Mouse (Mus musculus) 416B (cell line): ENCODE measurements around the gene Olfr975.
"Not testable (repeated sequence)": the region's sequence is repeated elsewhere in the genome, so short reads cannot be mapped to it uniquely, and the experiment has no call there.

ENCODE experiments used
- DNase-seq: peaks from one replicate; pipeline ENCODE4 v3.0.0; 2011; ENCODE audit warnings: low read depth

The Olfr975 gene

DNA sequence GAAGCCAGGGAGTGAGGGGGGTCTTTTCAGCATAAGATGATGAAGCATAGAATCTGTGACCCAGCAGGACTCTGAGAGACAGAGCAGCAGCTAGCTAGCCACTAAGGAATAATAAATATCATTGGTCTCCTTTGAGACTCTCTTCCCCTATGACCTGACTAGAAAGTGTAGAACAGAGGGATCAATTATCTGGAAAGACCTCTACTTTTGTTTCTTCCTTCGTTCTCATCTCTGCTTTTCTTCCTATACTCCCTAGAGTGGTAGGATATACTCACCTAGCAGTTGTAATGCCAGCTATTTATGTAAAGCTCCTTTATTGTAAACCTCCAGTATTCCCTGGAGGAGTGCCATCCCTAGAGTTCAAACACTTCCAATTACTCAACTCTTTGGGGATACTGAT lies at the start of gene Olfr975:
Gene Olfr975 (minus strand): TSS at position 101 of the 400 bp plus-strand sequence.
- DNase-seq = no peak

DNA sequence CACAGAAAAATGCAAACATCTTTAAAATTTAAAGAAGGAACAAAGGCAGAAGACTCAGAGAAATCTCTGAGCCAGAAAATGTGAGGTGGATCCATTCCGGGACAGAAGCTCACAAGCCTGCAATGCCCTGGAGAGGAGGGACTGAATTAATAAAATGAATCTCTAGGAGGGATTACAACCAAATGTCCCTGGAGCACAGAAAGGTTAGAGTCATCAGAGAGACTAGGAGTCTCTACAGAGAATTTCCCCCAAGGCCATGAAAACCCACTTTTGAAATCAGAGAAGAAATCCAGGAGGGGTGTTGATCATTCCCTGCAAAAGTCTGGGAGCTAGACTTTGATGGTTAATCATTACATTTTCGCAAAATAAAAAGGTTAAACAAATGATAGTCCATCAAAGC lies 40.0 kb upstream of the Olfr975 start, which contains the start of gene Olfr978:
Gene Olfr978 (plus strand): TSS at position 301 of the 400 bp plus-strand sequence.
- DNase-seq = no peak

DNA sequence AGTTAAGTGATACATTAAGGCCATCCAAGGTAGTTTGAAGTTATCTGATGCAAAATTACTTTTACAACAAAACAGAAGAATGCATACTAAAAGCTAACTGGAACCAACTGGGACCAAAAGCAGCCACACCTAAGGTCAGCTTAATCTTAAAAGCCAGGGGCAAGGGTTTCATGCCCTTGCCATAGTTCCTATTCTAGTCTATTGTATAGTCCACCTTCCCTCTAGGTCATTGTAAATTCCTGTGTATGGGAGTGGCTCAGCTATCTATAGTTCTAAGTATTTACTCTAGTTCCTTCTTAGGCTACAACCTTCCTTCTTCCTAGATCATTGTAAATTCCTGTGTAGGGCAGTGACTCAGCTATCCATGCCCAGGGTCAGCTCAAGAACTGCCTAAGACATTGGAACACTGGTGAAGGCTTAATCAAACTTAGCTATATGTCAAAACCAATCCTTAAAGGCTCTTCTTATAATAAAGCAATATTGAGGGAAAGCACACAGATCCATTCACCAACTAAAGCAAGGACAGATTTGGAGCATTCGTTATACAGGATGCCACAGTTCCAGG lies 24.8 kb upstream of the Olfr975 start:
- DNase-seq = not testable (repeated sequence)

DNA sequence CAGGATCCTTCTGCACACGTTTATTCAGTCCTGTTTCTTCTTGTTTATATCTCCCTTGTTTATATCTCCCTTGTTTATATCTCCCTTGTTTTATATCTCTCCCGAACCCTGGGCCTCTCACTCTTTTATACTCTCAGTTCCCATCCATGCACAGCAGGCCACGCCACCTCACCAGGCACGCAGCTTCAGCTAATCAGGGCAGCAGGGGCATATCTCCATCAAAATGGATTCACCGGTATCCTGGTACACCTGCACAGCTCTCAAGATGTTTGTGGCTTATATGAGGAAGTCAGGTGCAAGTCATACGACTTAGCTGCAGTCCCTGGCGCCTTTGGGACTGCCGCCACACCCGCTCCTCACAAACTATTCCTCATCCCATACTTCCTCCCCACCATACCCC lies 9.2 kb upstream of the Olfr975 start, which contains the start of gene Olfr976:
Gene Olfr976 (minus strand): TSS at position 101 of the 400 bp plus-strand sequence.
- not testable (repeated sequence) for DNase-seq

DNA sequence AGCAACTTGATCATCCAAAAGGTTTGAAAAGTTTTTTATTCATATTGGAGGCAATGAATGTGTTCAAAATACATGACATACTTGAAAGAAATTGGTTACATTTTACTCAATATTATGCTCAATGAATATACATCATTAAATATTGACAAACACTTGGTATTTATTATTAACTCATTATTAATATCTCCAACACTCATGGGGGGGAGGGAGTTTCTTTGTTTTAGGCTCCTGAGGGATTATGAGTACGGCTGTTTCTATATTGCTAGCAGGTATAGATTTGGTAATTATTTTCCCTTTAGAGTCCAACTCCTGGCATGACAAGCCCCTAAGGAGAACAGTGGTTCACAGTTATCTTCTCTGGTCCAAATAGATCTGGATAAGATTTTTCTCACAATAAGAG lies 14.6 kb downstream of the Olfr975 start, which contains the start of gene Olfr974:
Gene Olfr974 (plus strand): TSS at position 301 of the 400 bp plus-strand sequence.
- DNase-seq = no peak

DNA sequence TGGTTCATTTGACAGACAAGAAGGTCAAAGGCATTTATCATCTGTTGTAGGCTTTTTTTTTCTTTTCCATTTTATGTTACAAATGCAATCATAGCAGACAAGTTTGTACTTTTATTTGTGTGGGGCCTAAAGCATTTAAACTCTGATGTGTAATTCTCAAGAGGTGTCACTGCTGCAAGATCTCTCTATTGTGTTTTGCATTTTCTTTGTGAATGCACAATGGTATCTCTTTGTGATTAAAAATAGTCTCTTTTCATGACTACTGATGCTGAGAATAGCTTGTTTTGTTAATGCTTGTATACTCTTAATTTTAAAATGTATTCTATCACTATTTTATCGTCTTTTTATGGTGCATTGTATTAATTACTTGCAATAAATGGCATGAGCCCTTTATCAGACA lies 23.0 kb downstream of the Olfr975 start:
- not testable (repeated sequence) for DNase-seq

DNA sequence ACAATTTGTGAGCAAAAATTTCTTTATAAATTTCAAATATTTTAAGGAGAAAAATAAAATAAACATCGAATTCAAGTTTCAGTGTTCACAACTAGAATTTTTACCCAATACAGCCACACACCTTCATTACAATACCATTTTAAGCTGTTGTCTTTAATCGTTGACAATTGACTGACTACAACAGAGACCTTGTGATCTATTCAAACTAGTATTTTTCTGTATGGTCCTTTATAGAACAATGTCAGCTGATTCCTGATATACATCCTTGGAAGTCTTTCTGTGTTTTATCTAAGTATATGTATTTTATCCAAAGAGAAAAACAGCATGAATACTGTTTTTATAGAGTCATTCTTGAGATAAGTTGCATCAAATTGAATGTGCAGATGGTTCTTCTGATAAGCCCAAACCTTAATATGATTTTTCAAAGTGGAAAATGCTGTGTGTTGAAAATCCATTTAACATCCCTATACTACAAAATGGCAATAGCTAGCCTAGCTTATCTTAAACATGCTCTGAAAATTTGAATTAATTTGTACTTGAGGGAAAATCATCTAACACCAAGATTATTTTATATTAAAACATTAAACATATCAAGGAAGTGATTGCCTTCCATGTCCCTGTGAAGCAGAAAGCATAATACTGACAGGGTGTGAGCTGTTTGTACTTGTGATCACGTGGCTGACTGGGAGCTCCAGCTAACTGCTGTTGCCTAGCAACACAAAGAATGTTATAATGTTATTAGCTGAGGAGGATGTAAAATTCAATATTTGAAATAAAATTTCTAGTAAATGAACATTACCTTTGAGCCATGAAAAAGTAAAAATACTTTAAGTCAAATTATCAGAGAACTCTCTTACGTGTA lies 23.6 kb downstream of the Olfr975 start:
- DNase-seq = not testable (repeated sequence)

DNA sequence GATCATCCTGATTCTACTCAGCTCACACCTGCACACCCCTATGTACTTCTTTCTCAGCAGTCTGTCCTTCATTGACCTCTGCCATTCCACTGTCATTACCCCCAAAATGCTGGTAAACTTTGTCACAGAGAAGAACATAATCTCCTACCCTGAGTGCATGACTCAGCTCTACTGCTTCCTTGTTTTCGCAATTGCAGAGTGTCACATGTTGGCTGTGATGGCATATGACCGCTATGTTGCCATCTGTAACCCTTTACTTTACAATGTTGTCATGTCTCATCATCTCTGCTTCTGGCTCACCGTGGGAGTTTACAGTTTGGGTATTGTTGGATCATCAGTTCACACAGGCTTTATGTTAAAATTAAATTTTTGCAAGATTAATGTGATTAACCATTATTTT lies 41.9 kb downstream of the Olfr975 start:
- DNase-seq = peak; percentile 62

DNA sequence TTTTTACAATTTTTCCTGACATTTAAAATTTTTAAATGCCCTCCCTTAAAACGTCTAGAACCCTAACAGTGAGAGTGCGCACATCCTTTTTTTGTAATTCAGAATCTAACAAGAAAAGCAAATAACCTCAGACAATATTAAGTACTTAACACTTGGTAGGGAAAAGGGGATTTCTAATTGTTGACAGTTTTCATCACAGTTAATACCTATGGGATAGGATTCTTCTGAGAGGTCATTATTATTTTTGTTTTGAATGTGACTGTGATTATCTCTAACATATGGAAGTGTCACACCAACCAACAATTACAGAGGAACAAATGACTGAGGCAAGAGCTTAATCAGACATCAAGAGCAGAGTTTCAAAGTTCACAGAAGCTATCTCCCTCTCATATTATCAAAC lies 44.8 kb downstream of the Olfr975 start, which contains the start of gene Olfr229:
Gene Olfr229 (plus strand): TSS at position 301 of the 400 bp plus-strand sequence.
- DNase-seq = no peak

DNA sequence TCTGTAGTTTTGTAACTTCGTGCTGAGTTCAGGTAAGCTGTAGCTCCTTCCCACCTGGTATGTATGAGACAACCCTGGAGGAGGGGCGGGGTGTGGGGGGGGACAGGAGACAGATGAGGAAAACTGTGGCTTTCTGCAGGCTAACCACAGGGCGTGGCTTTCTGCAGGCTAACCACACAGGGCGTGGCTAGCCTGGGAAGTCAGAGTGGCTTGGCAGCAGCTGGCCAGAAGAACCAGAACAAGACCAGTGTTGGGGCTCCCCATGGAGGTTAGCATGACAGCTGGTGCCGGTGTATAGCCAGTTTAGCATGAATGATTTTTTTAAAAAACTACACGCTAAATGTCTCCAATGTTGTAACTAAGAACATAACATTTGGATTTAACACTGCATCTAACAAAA lies 46.7 kb downstream of the Olfr975 start:
- DNase-seq = peak; percentile 73
